Mouse (Mus musculus) adrenal gland, postnatal 10 days (tissue): ENCODE results near the gene Sema4d. TPM values are rescaled to one million over a fixed set of nuclear protein-coding genes. Genes with fewer than 3 reads are reported as not detected.

Experiments used
- DNase-seq: peaks from one replicate; pipeline ENCODE4 v3.0.0; 2021; ENCODE audit warnings: mixed read lengths
- total RNA-seq, 2 experiments: library from RNA; stranded (reverse); gene quantifications; 2 replicates each; pipeline ENCODE4 v1.2.3; 2021

Gene Sema4d
- total RNA-seq, 2 experiments from 2014 or later, result 13.9 to 25.4 TPM

DNA sequence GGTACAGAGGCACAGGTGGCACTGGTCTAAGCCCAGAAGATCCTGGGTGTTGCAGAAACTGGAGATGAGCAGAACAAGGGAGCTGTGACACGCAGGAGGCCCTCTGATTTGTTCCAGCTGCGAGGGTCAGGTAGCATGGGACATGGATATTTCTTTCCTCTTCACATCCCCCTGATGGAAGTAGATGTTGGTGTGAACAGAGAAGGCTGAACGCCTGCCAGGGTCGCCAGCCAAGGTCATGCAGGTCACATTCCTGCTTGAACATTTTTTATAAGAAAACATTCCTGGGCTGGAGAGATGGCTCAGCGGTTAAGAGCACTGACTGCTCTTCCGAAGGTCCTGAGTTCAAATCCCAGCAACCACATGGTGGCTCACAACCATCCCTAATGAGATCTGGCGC is 66.2 kb downstream of the Sema4d start:
- DNase-seq, result no peak

DNA sequence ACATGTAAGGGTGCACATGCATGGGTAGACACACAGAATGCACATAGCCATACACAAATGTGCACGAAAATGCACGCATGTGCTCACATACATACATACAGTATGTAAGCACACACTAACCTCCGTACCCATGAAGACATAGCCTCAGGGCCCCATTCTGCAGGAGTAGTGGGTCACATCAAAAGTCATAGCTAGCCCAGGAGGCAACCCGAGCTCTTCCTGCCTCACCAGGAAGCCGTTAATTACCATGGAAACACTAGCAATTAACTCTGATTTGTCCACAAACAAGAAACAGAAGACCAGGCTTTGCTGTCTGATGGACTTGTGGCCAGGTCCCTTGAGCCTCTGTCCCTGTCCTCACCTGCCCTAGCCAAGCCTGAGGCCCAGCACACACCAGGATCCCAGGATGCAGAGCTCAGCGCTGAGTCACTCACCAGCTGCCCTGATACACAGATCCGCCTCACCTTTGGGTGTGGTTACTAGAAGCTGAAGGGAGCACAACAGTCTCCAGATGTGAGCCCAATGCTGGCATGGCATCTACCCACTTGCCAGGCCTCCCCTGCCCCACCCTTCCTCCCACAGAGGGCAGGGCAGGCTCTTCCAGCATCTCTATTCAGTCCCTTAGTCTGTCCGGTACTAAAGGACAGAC is 67.5 kb downstream of the Sema4d start:
- no peak for DNase-seq

DNA sequence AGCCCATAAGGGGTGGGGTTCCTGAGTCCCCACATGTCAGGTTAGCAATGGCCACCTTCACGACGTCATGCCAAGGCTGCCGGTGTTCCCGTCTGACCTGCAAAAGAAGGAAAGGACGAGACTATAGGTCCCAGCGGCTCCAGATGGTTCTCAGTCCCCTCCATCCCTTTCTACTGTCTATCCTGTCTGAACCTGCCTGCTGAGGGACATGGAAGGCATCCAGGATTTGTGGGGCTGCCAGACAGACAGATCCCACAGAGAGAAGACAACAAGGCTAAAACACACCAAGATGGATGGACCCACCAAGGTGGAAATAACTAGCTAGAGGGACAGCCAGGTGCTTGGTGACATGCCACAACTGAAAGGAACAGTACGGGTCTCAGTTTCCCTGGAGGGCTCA is 68.1 kb downstream of the Sema4d start:
- no peak for DNase-seq

DNA sequence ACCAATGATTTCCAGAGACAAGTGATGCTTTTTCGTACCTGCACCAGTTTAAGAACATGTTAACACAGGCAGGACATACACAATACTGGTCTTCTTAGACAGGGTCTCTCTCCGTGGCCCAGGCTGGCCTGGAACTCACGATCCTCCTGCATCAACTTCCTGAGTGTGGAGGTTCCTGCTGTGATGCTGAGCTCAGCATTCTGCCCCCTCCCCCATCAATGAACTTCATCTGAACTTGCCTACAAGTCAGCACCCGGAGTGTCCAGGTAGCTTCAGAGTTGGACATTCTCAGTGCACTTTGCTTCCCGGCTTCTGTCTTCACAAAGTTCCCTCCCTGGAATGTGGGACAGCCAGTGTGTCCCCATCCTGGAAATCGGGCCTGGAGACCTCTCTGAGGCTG is 69.0 kb downstream of the Sema4d start:
- DNase-seq, result no peak

DNA sequence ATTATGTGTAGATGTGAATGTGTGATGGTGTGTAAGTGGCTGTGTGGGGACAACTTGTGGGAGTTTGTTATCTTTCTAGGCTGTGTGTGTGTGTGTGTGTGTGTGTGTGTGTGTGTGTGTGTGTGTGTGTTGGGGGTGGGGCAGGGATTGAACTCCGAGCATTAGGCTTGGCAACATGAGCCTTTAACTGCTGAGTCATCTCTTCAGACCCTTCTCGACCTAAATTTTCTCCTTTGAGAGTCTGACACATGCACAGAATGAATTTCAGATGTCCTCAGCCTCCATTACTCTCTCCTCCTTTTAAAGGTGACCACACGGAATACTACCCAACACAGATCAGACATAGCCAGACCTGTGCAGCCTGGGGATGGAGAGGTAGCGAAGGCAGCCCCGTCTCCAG is 70.4 kb downstream of the Sema4d start:
- no peak for DNase-seq

DNA sequence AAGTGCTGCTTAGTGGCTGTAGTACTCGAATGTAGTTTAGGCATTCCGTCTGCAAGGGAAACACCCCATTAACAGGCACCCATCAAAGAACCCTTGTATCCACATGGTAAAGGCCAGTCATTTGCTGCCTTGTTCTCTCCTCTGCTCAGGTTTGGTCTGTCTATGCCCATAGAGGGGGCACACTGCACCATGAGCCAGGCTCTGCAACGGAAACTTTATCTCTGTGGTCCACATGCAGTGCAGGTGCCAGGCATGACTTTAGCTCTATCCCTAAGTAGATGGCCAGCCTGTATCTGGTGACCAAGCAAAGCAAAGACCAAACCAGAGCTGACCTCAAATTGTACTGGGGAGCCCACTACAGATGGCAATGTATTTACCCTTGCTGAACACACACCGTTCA is 73.0 kb downstream of the Sema4d start:
- DNase-seq, result no peak

DNA sequence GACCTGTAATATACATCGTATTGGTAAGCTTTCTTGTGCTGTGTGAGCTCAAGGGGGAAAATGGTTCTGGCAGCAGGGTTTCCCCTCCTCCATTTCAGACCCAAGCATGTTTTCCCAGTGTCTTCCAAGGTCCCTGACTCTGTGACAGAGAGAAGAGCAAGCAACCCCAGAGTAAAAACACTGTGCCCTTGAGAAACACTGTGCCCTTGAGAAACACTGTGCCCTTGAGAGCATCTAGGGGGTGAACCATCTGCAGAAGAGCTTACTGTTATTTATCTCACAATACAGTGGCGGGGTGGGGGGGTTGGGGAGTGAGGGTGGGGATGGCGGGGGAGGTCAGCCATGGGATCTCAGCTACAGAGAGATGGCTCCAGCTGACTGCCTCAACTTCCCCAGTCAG is 74.3 kb downstream of the Sema4d start:
- peak; percentile 16 for DNase-seq

DNA sequence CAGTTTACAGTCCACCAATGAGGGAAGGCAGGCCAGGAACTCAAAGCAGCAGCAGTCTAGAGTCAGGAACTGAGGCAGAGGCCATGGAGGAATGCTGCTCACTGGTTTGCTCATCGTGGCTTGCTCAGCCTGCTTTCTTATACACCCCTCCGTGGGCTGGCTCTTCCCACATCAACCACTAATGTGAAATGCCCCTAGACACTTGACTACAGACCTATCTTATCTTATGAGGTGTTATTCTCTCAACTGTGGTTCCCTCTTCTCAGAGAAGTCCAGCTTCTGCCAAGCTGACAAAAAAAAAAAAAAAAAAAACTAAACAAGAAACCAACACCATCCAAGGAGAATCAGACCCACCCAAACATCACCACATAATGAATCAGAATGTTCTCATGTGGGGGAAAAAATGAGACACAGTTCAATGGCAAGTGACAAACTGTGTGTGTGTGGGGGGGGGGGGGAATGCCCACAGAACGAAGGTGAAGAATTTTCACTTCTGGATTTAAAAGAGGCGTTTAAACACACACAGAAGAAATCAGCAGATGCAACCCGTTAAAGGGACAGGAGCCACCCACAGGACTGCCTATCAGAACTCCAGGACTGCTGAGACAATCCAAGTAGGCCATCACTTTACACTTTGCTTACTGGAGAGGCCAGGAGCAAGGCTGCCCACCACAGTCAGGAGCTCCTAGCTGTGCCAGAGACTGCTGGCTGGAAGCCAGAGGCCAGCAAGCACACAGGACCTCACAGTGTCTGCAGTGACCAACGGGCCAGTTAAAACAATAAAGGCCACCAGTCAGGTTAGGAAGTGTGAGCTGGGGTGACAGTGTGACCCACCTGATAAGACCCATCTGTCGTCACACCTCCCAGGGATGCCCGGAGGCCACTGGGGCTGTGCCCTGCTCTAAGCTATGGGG is 76.9 kb downstream of the Sema4d start:
- peak; percentile 55 for DNase-seq

DNA sequence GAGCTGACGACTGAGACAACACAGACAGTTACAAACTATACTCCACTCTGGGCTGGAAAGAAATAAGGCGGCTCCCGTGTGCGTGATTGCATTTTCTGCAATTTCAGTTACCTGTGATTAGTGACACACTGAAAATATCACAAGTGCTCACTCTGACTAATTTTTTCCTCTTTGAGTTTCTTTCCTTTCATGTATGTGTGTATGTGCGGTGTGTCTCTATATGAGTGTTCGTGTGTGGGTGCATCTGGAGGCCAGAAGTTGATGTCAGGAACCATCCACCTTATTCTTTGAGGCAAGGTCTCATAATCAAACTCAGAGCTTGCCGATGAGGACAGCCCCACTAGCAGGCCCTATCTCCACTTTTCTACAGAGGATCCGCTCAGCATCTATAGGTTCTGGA is 81.5 kb downstream of the Sema4d start:
- no peak for DNase-seq

DNA sequence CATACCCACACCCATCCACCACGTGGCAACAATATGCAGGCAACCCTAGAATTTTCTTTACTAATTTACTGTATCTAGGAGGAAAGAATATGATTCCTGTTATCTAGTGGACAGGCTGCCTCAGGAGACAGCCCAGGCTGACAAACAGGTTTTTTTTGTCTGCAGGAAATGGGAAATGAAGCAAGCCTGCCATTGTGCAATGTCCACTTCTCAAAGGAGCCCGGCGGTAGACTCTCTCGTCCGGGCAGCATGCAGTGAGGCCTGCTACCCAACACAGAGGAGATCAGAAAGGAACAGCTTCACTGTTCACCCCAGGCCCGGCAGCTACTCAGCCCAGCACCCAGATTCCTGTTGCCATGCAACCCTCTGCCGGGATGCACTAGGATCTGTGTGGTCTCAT is 82.8 kb downstream of the Sema4d start:
- peak; percentile 38 for DNase-seq

DNA sequence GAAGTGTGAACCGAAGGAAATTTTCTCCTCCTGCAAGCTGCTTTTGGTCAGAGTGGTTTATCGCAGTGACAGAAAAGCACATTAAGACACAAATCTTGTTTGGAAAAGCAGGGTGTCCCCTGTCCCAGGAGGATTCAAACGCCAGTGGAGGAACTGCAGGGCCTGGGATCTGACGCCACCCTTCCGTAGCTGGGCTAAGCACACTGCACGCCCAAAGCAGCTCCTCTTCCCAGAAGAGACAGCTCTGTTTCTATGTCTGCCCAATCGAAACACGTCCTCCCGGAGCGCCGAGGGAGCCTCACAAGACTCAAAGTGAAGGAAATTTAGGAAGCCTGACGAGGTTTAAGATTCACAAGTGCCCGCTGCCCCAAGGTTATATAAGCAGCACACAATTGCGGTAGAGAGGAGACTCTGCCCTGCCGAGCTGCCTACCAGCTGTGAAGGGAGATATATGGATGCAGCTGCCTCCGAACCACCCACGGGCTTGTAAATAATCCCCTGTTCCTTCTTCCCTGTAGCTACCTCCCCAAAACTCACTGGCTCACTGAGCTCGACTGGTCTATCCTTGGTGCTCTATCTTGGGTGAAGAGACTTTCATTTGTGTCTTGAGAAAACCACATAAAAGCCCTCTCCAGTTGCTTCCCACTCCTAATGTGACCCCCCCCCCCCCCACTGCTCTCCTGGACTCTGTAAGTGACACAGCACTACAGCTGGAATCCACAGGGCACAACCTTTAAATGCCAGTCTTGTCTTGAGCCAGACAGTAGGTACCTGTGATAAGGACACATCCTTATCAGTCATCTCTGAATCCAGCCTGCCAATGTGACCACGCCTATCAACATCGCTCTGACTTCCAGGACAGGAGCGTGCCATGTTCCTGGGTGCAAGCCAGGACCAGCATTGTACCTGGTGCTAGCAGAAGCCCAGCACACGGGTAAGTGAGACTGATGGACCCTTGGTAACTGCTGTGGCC is 87.4 kb downstream of the Sema4d start:
- DNase-seq, result no peak

DNA sequence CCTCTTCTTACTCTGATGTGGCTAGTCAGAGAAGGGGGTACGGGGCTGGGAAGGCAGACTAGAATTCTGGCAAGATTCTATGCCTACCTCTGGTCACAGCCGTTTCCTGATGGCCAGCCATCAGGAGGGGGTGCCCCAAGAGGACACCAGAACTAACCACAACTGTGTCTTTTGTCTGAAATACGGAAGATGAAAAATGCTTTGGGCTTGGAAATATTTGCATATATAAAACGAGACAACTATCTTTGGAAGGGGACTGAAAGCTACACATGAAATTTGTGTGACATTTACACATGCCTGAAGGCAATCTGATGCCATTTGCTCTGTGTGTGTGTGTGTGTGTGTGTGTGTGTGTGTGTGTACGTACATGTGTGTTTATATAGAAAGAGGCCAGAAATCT is 89.7 kb downstream of the Sema4d start:
- no peak for DNase-seq

DNA sequence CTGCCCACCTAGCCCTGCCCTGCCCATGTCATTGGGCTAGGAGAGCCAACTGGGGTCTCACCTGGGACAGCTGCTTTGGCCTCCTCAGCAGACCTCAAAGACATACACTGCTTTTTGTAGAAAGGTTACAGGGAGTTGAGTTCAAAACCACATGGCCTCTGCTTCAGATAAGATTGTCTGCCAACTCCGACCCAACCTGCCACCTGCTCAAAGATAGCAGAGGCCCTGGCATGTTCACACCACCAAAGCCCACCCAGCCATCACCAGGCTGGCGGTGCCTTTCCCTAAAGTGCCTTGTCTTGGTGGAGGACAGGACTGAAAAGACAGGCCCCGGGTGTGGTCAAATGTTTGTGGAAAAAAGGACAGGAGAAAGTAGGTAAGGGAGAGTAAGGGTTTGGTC is 95.2 kb downstream of the Sema4d start:
- no peak for DNase-seq

DNA sequence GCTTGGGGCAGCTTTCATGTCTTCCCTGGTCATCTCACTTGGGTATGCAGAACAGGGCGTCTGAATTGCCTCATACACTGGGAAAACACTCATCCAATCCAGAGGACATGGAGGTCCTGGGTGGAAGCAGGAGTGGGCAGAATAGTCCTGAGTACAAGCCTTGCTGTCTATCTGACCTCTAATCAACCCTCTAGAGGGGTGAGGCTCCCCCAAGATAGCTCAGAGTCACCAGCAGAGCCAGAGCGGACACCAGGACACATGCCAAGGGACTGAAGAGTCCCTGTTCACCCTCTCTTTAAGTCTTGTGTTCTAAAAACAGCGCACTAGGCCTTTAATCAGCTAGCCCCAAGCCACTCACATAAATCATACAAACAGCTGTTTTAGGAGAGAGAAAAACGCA is 95.7 kb downstream of the Sema4d start:
- DNase-seq, result no peak

DNA sequence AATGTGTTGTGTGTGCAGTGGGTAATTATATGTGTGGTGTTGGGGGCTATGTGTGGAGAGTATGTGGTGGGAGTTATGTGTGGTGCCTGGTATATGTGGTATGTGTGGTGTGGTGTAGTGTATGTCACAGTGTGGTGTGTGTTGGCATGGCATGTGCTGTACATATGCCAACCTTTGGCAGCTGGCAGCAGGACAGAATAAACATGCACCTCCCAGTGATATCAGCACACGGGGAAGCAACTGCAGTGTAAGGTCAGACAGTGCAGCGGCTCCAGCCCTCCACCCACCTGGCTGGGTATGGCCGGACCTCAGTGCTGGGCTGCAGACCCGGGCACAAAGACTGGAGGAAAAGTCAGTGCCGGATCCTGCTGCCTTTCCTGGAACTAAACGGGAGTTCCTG is 96.1 kb downstream of the Sema4d start:
- no peak for DNase-seq

DNA sequence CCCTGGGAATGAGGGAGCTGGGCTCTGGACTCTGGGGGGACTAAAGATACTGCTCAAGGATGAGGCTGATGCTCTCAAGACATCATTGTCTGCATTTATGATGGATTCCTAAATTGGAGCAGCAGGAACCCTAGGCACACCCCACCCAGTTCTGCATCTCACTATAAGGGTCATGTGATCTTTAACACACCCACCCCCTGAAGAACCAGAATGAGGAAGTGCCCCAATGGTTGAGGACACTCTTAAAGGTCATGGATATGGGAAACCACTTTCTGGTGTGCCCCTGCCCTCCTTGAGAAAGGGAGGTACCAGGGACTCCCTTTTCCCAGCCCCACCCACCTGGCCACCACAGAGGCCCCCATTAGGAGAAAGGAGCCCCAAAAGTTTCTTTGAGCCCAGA is 97.1 kb downstream of the Sema4d start:
- DNase-seq, result no peak

DNA sequence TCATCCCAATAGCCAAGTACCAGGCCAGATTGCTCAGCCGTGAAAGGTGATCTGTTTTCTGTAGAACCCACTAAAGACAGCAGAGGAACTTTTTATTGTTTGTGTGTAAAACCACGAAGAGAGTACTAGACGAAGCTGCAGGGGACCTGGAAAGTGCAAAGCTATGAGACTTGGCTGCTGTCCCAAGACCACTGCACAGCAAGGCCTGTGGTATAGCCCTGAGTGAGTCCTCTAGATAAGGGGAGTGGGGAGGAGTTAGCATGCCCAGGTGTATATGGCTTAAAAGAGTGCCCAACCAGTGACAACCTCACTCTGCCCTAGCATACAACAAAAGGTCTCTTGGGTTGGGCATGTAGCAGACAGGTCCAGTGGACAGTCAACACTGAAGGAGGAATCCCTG is 104.9 kb downstream of the Sema4d start:
- no peak for DNase-seq

DNA sequence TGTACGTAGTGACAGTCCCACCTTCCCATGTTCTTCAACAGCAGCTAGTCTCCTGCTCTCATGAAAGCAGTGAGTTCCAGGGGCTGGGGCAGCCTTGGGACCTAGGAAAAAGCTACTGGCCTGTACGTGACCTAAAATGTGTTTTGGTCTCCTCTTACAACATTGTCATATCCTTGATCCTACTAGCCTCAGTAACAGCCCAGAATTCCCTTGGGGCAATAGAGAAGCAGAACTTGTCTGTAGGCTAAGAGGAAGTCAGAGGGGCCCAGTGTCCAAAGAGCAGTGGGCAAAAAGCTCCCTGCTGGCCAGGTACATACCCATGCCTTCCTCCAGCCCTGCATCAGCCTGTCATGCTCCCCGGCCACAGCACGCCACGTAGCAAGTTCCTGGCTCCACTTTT is 106.6 kb downstream of the Sema4d start:
- no peak for DNase-seq

DNA sequence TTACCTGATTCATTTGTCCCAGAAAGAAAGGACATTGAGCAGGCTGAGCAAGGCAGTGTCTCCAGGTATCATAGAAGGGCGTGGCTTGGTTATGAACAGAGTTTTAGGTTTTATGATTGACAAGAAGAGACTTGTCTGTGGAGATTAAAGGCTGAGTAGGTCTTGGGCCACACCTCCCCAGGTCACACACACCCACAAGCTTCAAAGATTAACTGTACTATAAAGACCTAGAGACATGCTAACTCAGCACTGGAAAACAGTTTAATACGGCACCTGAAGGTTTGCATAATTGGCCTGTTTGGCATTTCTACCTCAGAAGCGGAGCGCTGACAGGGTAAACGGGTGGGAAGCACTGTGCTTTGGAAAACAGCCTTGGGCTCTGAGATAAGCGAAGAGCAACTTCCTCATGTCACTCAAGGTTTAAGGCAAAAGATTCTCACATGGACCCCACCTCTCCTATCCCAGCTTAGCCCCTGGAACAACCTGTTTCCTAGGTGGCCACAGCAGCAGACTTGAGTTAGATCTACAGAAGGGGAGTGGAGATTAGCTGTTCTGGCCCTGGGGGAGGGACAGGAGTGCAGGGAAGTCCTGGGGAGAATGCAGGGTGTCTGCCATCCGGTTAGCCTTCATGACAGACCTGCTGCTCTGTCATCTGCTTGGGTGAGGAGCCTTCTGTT is 108.1 kb downstream of the Sema4d start:
- DNase-seq, result no peak

DNA sequence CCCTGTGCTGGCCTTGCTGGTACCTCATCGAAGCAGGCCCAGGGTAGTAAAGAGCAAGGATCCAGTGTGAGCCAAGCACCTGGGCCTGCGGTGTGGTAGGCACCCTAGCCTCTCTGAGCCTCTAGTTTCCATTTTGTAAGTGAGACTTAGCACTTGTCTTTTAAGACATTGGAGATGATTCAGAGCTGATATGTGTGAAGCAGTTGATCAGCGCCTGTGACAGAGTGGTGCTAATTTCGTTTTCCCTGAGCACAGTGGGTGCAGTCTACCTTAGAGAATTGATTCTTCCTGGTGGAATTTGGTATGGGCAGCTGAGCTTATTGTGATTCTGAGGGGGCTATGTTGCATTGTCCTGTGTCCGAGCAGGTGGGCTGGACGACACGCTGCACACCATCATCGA is 111.9 kb downstream of the Sema4d start:
- no peak for DNase-seq

DNA sequence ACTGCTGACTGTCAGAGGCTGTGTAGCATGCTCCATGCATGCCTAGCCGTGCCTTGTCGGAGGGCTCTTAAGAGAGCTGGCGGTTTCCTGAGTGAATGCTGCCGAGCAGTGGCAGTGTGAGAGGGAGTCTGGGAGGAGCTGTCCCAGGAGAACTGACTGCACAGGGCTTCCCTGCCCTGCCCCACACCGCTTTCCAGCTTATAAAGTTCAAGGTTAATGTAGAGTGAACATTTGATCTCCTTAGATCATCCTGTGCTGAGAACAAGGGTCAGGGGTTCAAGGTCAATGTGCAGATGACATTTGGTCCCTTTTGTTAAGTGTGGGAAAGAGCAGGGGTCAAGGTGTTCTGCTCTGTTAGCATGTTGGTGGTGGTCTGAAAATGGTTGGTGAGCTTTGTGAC is 112.5 kb downstream of the Sema4d start:
- peak; percentile 19 for DNase-seq

DNA sequence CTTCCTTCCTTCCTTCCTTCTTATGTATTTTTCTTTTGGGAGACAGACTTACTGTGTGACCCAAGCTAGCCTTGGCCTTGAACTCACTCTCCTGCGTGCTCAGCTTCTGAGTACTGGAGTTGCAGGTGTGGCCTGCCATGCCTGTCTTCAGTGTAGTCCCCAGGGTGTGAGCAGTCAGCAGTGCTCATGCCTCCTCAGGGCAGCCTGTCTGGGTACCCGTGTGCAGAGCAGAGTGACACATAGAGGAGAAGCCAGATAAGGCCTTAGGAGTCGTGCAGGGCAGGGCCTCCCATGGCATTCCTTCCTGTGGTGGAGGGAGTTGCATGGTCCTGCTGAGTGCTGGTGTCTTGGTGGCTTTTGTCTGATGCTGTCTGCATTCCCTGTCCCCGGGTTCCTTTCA is 114.2 kb downstream of the Sema4d start:
- DNase-seq, result no peak
